Mouse (Mus musculus): ENCODE measurements around the gene Csmd2. TPM values are rescaled to one million over a fixed set of nuclear protein-coding genes. Genes with fewer than 3 reads are reported as not detected.

Gene Csmd2
- total and polyA plus RNA-seq, 2 experiments from 2014 or later = 9.1 to 48.2 TPM

DNA sequence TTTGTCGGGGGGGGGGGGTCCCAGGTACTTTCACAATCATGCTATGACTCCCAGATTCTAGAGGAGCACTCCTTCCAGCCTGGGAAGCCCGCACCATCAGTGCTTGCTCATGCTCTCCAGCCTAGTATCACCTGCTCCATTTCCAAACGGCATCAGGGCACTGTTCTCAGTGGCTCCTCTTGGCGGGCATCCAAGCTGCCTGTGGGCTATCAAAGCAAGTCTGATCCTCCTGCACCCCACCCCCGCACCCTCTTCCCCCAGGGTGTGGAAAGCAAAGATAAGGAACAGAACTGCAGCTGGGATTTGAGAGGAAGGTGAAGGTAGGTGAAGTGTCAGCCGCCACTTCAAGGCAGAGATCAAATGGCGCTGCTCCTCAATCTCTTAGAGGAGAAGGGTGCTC, 128.7 kb downstream of the Csmd2 start:
- H3K4me2 ChIP-seq (ENCODE audit: low read depth, low read length, poor library complexity, severe bottlenecking) = no peak overlapping the region
- 58% methylated on average over 7 of the region's 7 CpGs for WGBS
- no peak overlapping the region for H3K4me3 ChIP-seq (ENCODE audit: low read depth, low read length)
- TF ChIP-seq CTCF (IDR thresholded peaks at IDR 0.05) = no peak
- no peak overlapping the region for H3K9ac ChIP-seq (replicated peaks; ENCODE audit: low read length, poor library complexity, severe bottlenecking)
- DNase-seq (ENCODE audit: low spot score) (no peak), ATAC-seq (ENCODE audit: low FRiP score) (no peak)
- no peaks in the 10 kb centered on the region for H3K27me3 ChIP-seq (ENCODE audit: insufficient read depth, low read length)
- H3K36me3 ChIP-seq (ENCODE audit: insufficient read depth, low read length) = peaks cover 12% of the 10 kb centered on the region; the same call in 1 of the 2 replicates
- H3K4me1 ChIP-seq (ENCODE audit: insufficient read depth, low read length) = no peaks in the 10 kb centered on the region
- H3K27ac ChIP-seq (ENCODE audit: low read depth, low read length) = no peak overlapping the region
- no peaks in the 10 kb centered on the region for H3K9me3 ChIP-seq (ENCODE audit: low read length)

DNA sequence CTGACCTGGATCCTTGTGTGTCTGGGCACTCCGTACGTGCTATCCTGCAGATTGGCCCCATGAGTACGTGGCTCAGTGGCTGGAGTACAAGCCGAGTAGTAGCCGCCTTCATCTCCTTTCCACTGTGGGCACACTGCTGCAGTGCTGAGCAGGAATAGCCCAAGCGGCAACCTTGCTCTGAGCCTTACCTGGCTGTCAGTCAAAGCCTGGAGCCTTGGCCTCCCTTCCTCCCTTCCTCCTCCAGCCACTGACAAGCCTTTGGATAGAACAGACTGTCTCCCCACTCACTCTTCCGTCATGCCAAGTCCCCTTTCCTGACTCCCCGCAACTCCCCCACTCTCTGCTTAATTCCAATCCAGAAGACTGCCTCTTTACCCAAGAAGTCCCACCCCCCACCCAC, 135.6 kb downstream of the Csmd2 start:
- Histone ChIP-seq H3K9ac (replicated peaks; ENCODE audit: low read length, poor library complexity, severe bottlenecking) (no peak overlapping the region), H3K9me3 (ENCODE audit: low read length) (no peaks in the 10 kb centered on the region), H3K36me3 (ENCODE audit: insufficient read depth, low read length) (no peaks in the 10 kb centered on the region), H3K4me1 (ENCODE audit: insufficient read depth, low read length) (no peaks in the 10 kb centered on the region; the same call in 1 of the 2 replicates), H3K4me3 (ENCODE audit: low read depth, low read length) (no peak overlapping the region), H3K27me3 (ENCODE audit: insufficient read depth, low read length) (no peaks in the 10 kb centered on the region), H3K27ac (ENCODE audit: low read depth, low read length) (no peak overlapping the region), H3K4me2 (ENCODE audit: low read depth, low read length, poor library complexity, severe bottlenecking) (no peak overlapping the region)
- 82% methylated on average over 8 of the region's 8 CpGs for WGBS
- DNase-seq (ENCODE audit: low spot score) = no peak
- TF ChIP-seq CTCF (IDR thresholded peaks at IDR 0.05) = no peak
- ATAC-seq (ENCODE audit: low FRiP score) = no peak

DNA sequence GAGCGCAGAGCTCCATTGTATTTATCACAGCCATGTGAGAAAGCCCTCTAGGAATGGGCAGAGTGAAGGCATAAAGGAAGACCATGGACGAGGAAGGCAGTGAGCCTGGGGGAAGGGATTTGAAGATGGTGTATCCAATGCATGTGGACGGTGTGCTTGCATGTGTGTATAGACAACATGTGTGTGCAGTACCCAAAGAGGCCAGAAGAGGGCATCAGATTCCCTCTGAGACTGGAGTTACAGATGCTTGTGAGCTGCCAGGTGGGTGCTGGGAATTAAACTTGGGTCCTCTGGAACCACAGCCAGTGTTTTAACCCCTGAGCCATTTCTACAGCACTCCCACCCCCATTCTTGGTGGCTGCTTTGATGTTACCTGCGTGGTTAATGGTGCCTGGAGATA, 137.1 kb downstream of the Csmd2 start:
- Histone ChIP-seq H3K27me3 (ENCODE audit: insufficient read depth, low read length) (no peaks in the 10 kb centered on the region), H3K27ac (ENCODE audit: low read depth, low read length) (no peak overlapping the region), H3K9me3 (ENCODE audit: low read length) (no peaks in the 10 kb centered on the region), H3K4me3 (ENCODE audit: low read depth, low read length) (no peak overlapping the region), H3K36me3 (ENCODE audit: insufficient read depth, low read length) (no peaks in the 10 kb centered on the region), H3K9ac (replicated peaks; ENCODE audit: low read length, poor library complexity, severe bottlenecking) (no peak overlapping the region), H3K4me2 (ENCODE audit: low read depth, low read length, poor library complexity, severe bottlenecking) (no peak overlapping the region), H3K4me1 (ENCODE audit: insufficient read depth, low read length) (no peaks in the 10 kb centered on the region; the same call in 1 of the 2 replicates)
- DNase-seq (ENCODE audit: low spot score) (no peak), ATAC-seq (ENCODE audit: low FRiP score) (no peak)
- peak; percentile 51 for TF ChIP-seq CTCF (IDR thresholded peaks at IDR 0.05)
- 76% methylated on average over 4 of the region's 4 CpGs for WGBS

DNA sequence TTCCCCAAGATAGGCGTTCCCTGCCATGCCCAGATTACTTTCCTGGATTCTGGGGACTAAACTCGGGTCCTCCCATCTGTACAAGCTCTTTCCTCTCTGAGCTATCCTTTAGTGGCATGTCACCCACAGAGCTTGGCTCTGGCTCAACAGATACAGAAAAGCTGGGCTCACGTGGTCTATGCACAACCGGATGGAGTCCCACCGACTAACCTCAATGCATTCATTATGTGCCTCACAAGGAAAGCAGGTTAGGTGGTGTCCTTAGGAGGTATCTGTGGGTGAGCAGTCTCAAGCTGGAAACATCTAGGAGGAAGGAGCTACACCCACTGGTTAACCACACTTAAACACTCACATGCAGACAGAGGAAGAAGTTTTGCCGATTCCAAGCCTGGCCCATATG, 140.9 kb downstream of the Csmd2 start:
- Histone ChIP-seq H3K9ac (replicated peaks; ENCODE audit: low read length, poor library complexity, severe bottlenecking) (no peak overlapping the region), H3K4me2 (ENCODE audit: low read depth, low read length, poor library complexity, severe bottlenecking) (no peak overlapping the region), H3K27ac (ENCODE audit: low read depth, low read length) (no peak overlapping the region), H3K9me3 (ENCODE audit: low read length) (no peaks in the 10 kb centered on the region), H3K27me3 (ENCODE audit: insufficient read depth, low read length) (no peaks in the 10 kb centered on the region), H3K4me1 (ENCODE audit: insufficient read depth, low read length) (no peaks in the 10 kb centered on the region), H3K4me3 (ENCODE audit: low read depth, low read length) (no peak overlapping the region), H3K36me3 (ENCODE audit: insufficient read depth, low read length) (no peaks in the 10 kb centered on the region)
- ATAC-seq (ENCODE audit: low FRiP score) = no peak
- no peak for TF ChIP-seq CTCF (IDR thresholded peaks at IDR 0.05)
- WGBS = 77% methylated on average over 6 of the region's 6 CpGs
- no peak for DNase-seq (ENCODE audit: low spot score)

DNA sequence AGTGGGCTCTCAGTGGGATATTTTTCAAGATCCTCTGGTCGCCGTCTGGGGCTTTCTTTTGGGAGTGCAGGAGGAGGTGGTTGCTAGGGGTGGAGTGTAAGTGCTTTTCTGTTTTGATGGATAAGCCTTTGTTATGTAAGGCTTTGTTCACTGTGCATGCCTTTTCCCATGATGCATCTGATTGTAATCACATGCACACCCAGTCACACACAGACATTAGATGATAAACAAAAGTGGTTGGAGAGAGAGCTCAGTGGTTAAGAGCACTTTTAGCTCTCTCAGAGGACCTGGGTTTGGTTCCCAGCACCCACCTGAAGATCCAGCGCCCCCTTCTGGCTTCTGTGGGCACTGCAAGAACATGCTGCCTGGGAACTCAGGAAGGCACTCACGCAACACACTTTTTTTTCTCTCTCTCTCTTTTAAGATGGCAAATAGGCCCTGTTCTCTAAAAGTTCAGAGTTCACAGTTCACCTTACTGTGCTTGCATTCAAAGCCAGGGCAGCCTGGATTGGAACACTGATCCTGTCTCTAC, 143.0 kb downstream of the Csmd2 start:
- ATAC-seq (ENCODE audit: low FRiP score) (no peak), DNase-seq (ENCODE audit: low spot score) (no peak)
- peaks cover 7% of the 10 kb centered on the region for H3K4me1 ChIP-seq (ENCODE audit: insufficient read depth, low read length)
- H3K9ac ChIP-seq (replicated peaks; ENCODE audit: low read length, poor library complexity, severe bottlenecking) = no peak overlapping the region
- H3K4me3 ChIP-seq (ENCODE audit: low read depth, low read length) = no peak overlapping the region
- H3K27ac ChIP-seq (ENCODE audit: low read depth, low read length) = no peak overlapping the region
- H3K4me2 ChIP-seq (ENCODE audit: low read depth, low read length, poor library complexity, severe bottlenecking) = no peak overlapping the region
- peak; percentile 40 for TF ChIP-seq CTCF (IDR thresholded peaks at IDR 0.05)
- H3K36me3 ChIP-seq (ENCODE audit: insufficient read depth, low read length) = no peaks in the 10 kb centered on the region
- H3K27me3 ChIP-seq (ENCODE audit: insufficient read depth, low read length) = no peaks in the 10 kb centered on the region
- no peaks in the 10 kb centered on the region for H3K9me3 ChIP-seq (ENCODE audit: low read length)
- 56% methylated on average over 4 of the region's 4 CpGs for WGBS

DNA sequence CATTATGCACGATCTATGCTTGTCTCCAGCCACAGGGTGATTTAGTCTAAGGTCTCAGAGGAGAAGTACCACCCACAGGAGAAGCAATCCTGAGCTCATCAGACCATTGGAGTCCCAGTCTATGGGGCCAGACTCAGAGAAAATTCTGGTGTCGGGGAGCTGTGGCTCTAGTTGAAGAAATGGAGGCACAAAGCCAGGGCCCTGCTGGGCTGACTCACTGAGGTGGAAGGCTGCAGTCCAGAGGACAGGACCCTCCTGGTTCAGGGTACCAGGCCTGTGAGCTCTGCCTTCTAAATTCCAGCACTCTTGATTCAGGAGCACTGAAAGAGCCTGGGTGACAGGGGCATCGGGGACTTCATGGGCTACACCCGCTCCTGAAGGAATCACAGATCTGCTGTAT, 144.0 kb downstream of the Csmd2 start:
- Histone ChIP-seq H3K36me3 (ENCODE audit: insufficient read depth, low read length) (no peaks in the 10 kb centered on the region), H3K4me3 (ENCODE audit: low read depth, low read length) (no peak overlapping the region), H3K4me2 (ENCODE audit: low read depth, low read length, poor library complexity, severe bottlenecking) (no peak overlapping the region), H3K27me3 (ENCODE audit: insufficient read depth, low read length) (no peaks in the 10 kb centered on the region), H3K9ac (replicated peaks; ENCODE audit: low read length, poor library complexity, severe bottlenecking) (no peak overlapping the region), H3K9me3 (ENCODE audit: low read length) (no peaks in the 10 kb centered on the region), H3K27ac (ENCODE audit: low read depth, low read length) (no peak overlapping the region), H3K4me1 (ENCODE audit: insufficient read depth, low read length) (peaks cover 7% of the 10 kb centered on the region)
- 90% methylated on average over 4 of the region's 4 CpGs for WGBS
- no peak for TF ChIP-seq CTCF (IDR thresholded peaks at IDR 0.05)
- DNase-seq (ENCODE audit: low spot score) (no peak), ATAC-seq (ENCODE audit: low FRiP score) (no peak)

Data from midbrain, postnatal 0 days (tissue).